Mouse (Mus musculus) liver, embryonic 11.5 days (tissue): ENCODE measurements around the gene Hes7. TPM values are rescaled to one million over a fixed set of nuclear protein-coding genes. Genes with fewer than 3 reads are reported as not detected.

Experiments
- ATAC-seq: fragments of 200-750 bp; cut with Nextera tagmentation; replicated peaks from 2 replicates; pipeline ENCODE4 v1.8.0; 2017; ENCODE audit warnings: moderate number of reproducible peaks, mild to moderate bottlenecking, moderate TSS enrichment, moderate library complexity; ENCODE audit not compliant: low FRiP score
- DNase-seq: peaks from one replicate; pipeline ENCODE4 v3.0.0-alpha.2; 2017; ENCODE audit warnings: low spot score
- H3K27ac ChIP-seq: fragments of 300-500 bp; sonication (generic); 2 replicates; pipeline ENCODE4 v1.5.1; 2014; ENCODE audit warnings: mild to moderate bottlenecking, low read depth, low read length, control low read depth
- H3K27me3 ChIP-seq: fragments of 300-500 bp; sonication (generic); replicated peaks from 2 replicates; pipeline ENCODE4 v1.6.1; 2014; ENCODE audit warnings: low read length, mixed read lengths; ENCODE audit not compliant: control insufficient read depth, insufficient read depth
- H3K36me3 ChIP-seq: fragments of 300-500 bp; sonication (generic); 2 replicates; pipeline ENCODE4 v1.6.1; 2014; ENCODE audit warnings: mild to moderate bottlenecking, low read length, moderate library complexity, mixed read lengths; ENCODE audit not compliant: control insufficient read depth, insufficient read depth
- H3K4me1 ChIP-seq: fragments of 300-500 bp; sonication (generic); replicated peaks from 2 replicates; pipeline ENCODE4 v1.6.1; 2014; ENCODE audit warnings: low read length, mixed read lengths; ENCODE audit not compliant: control insufficient read depth, insufficient read depth
- H3K4me2 ChIP-seq: fragments of 300-500 bp; sonication (generic); 2 replicates; pipeline ENCODE4 v1.6.1; 2014; ENCODE audit warnings: mild to moderate bottlenecking, control low read depth, moderate library complexity
- H3K4me3 ChIP-seq: fragments of 300-500 bp; sonication (generic); 2 replicates; pipeline ENCODE4 v1.5.1; 2014; ENCODE audit warnings: low read depth, low read length, control low read depth
- H3K9ac ChIP-seq: fragments of 300-500 bp; sonication (generic); 2 replicates; pipeline ENCODE4 v1.6.1; 2014; ENCODE audit warnings: low read depth, low read length, control low read depth
- H3K9me3 ChIP-seq: fragments of 300-500 bp; sonication (generic); 2 replicates; pipeline ENCODE4 v1.6.1; 2016; ENCODE audit warnings: low read length, inconsistent platforms, mixed read lengths; ENCODE audit not compliant: control insufficient read depth
- WGBS: fragments of 180-500 bp; shearing (Covaris S2); extraction: QIAGEN DNeasy Blood & Tissue Kit; methylation state at CpG from one replicate; pipeline ENCODE4 v1.1.7; 2014; 5-methylcytosine and 5-hydroxymethylcytosine counted together
- polyA plus RNA-seq: library from polyadenylated mRNA; unstranded; fragments of >200 nt; fragmentation: Nextera tagmentation; extraction: Ambion mirVana; gene quantifications from 2 replicates; pipeline ENCODE4 v1.2.1, GENCODE M21; 2014

The Hes7 gene
- polyA plus RNA-seq, 1 experiment from 2014 or later, result 0.59 TPM

GRCm38 (mm10) chr11:69133923-69134621 lies 13.9 kb downstream of the Hes7 start:
- ATAC-seq (peak; percentile 62), DNase-seq (peak; percentile 58)
- peak overlapping the region; percentile 53 for H3K4me3 ChIP-seq
- peak overlapping the region; percentile 83 for H3K4me2 ChIP-seq
- H3K9ac ChIP-seq, result peak overlapping the region; percentile 34
- no peak overlapping the region for H3K27ac ChIP-seq
- H3K4me1 ChIP-seq, result peaks cover 13% of the 10 kb centered on the region
- H3K27me3 ChIP-seq, result peaks cover 6% of the 10 kb centered on the region
- H3K9me3 ChIP-seq, result no peaks in the 10 kb centered on the region
- H3K36me3 ChIP-seq, result no peaks in the 10 kb centered on the region
- 5% methylated on average over 34 of the region's 34 CpGs for WGBS

- WGBS, result 38% methylated on average over 8 of the region's 8 CpGs
- Histone ChIP-seq H3K36me3 (no peaks in the 10 kb centered on the region), H3K27ac (no peak overlapping the region), H3K27me3 (peaks cover 6% of the 10 kb centered on the region), H3K9me3 (no peaks in the 10 kb centered on the region), H3K4me3 (peak overlapping the region; percentile 53), H3K4me2 (peak overlapping the region; percentile 83), H3K9ac (peak overlapping the region; percentile 34; the same call in 1 of the 2 replicates), H3K4me1 (peaks cover 13% of the 10 kb centered on the region)
- DNase-seq (no peak), ATAC-seq (no peak; the same call in 1 of the 2 replicates)
These were observed 14.4 kb downstream of the Hes7 start for GRCm38 (mm10) chr11:69134622-69134968.

GRCm38 (mm10) chr11:69135361-69135760 lies 15.2 kb downstream of the Hes7 start:
- peaks cover 13% of the 10 kb centered on the region for H3K4me1 ChIP-seq
- no peaks in the 10 kb centered on the region for H3K36me3 ChIP-seq
- H3K9ac ChIP-seq, result no peak overlapping the region
- ATAC-seq (no peak), DNase-seq (no peak)
- peaks cover 6% of the 10 kb centered on the region; the same call in 1 of the 2 replicates for H3K27me3 ChIP-seq
- 79% methylated on average over 6 of the region's 6 CpGs for WGBS
- H3K4me3 ChIP-seq, result no peak overlapping the region
- no peak overlapping the region for H3K27ac ChIP-seq
- H3K4me2 ChIP-seq, result no peak overlapping the region
- no peaks in the 10 kb centered on the region for H3K9me3 ChIP-seq

- no peak for ATAC-seq
- WGBS, result 77% methylated on average over 7 of the region's 7 CpGs
- DNase-seq, result no peak
These were observed 27.3 kb downstream of the Hes7 start for GRCm38 (mm10) chr11:69147546-69147945.

GRCm38 (mm10) chr11:69148451-69148960 lies 28.3 kb downstream of the Hes7 start:
- H3K4me1 ChIP-seq, result no peaks in the 10 kb centered on the region
- 86% methylated on average over 5 of the region's 5 CpGs for WGBS
- H3K9ac ChIP-seq, result no peak overlapping the region
- no peaks in the 10 kb centered on the region for H3K36me3 ChIP-seq
- H3K27ac ChIP-seq, result no peak overlapping the region
- H3K9me3 ChIP-seq, result no peaks in the 10 kb centered on the region
- no peak overlapping the region for H3K4me3 ChIP-seq
- ATAC-seq (no peak), DNase-seq (no peak)
- peaks cover 16% of the 10 kb centered on the region for H3K27me3 ChIP-seq
- H3K4me2 ChIP-seq, result no peak overlapping the region

More at GRCm38 (mm10) chr11:69147546-69147945, 27.3 kb downstream of the Hes7 start:
- peaks cover 15% of the 10 kb centered on the region for H3K27me3 ChIP-seq
- no peak overlapping the region for H3K4me2 ChIP-seq
- H3K27ac ChIP-seq, result no peak overlapping the region
- H3K9ac ChIP-seq, result no peak overlapping the region
- H3K36me3 ChIP-seq, result no peaks in the 10 kb centered on the region
- no peak overlapping the region for H3K4me3 ChIP-seq
- no peaks in the 10 kb centered on the region for H3K9me3 ChIP-seq
- H3K4me1 ChIP-seq, result no peaks in the 10 kb centered on the region

GRCm38 (mm10) chr11:69149728-69150127 lies 29.5 kb downstream of the Hes7 start:
- Histone ChIP-seq H3K4me3 (no peak overlapping the region), H3K4me2 (no peak overlapping the region), H3K36me3 (no peaks in the 10 kb centered on the region), H3K27ac (no peak overlapping the region), H3K27me3 (peaks cover 16% of the 10 kb centered on the region), H3K9ac (no peak overlapping the region), H3K4me1 (no peaks in the 10 kb centered on the region), H3K9me3 (no peaks in the 10 kb centered on the region)
- no peak for DNase-seq
- ATAC-seq, result no peak
- WGBS, result 71% methylated on average over 6 of the region's 6 CpGs

GRCm38 (mm10) chr11:69150444-69150843 lies 30.2 kb downstream of the Hes7 start:
- Histone ChIP-seq H3K27me3 (peaks cover 20% of the 10 kb centered on the region), H3K36me3 (no peaks in the 10 kb centered on the region), H3K4me1 (no peaks in the 10 kb centered on the region), H3K4me2 (peak overlapping the region; percentile 52), H3K9me3 (no peaks in the 10 kb centered on the region), H3K9ac (no peak overlapping the region), H3K27ac (no peak overlapping the region; the same call in 1 of the 2 replicates), H3K4me3 (no peak overlapping the region)
- DNase-seq (no peak), ATAC-seq (no peak)
- 4% methylated on average over 7 of the region's 7 CpGs for WGBS

- Histone ChIP-seq H3K36me3 (no peaks in the 10 kb centered on the region), H3K27me3 (peaks cover 20% of the 10 kb centered on the region), H3K27ac (no peak overlapping the region), H3K9me3 (no peaks in the 10 kb centered on the region), H3K4me2 (peak overlapping the region; percentile 52), H3K9ac (no peak overlapping the region), H3K4me1 (no peaks in the 10 kb centered on the region), H3K4me3 (no peak overlapping the region)
- no peak for ATAC-seq
- WGBS, result 61% methylated on average over 6 of the region's 6 CpGs
- no peak for DNase-seq
These were observed 30.8 kb downstream of the Hes7 start for GRCm38 (mm10) chr11:69151004-69151403.

GRCm38 (mm10) chr11:69153831-69154230 lies 33.6 kb downstream of the Hes7 start:
- WGBS, result 82% methylated on average over 8 of the region's 8 CpGs
- no peak overlapping the region for H3K4me2 ChIP-seq
- peaks cover 48% of the 10 kb centered on the region for H3K27me3 ChIP-seq
- ATAC-seq (no peak), DNase-seq (no peak)
- H3K36me3 ChIP-seq, result no peaks in the 10 kb centered on the region
- no peaks in the 10 kb centered on the region for H3K4me1 ChIP-seq
- no peak overlapping the region for H3K27ac ChIP-seq
- H3K4me3 ChIP-seq, result no peak overlapping the region
- H3K9ac ChIP-seq, result no peak overlapping the region
- H3K9me3 ChIP-seq, result no peaks in the 10 kb centered on the region
